Mouse (Mus musculus) ES-E14 (cell line): ENCODE data around the gene Malrd1.

ENCODE experiments used
- CHD2 ChIP-seq: IDR thresholded peaks from 2 replicates; pipeline ENCODE4 v1.6.1; 2014; ENCODE audit warnings: mild to moderate bottlenecking, low read depth, low read length, inconsistent platforms
- HCFC1 ChIP-seq: IDR thresholded peaks from 2 replicates; pipeline ENCODE4 v1.6.1; 2012; ENCODE audit warnings: low read length, inconsistent platforms, borderline replicate concordance; ENCODE audit not compliant: insufficient read depth
- MAFK ChIP-seq: IDR thresholded peaks from 2 replicates; pipeline ENCODE4 v1.6.1; 2014; ENCODE audit warnings: mild to moderate bottlenecking, low read depth, low read length, inconsistent platforms; ENCODE audit not compliant: insufficient read depth
- ZC3H11A ChIP-seq: IDR thresholded peaks from 2 replicates; pipeline ENCODE4 v1.6.1; 2012; ENCODE audit warnings: low read depth, mild to moderate bottlenecking, inconsistent platforms, low read length, borderline replicate concordance
- ZNF384 ChIP-seq: IDR thresholded peaks from 2 replicates; pipeline ENCODE4 v1.6.1; 2012; ENCODE audit warnings: low read depth, low read length, inconsistent platforms

GRCm38 (mm10) chr2:15926041-15926440 is 399.8 kb downstream of the Malrd1 start:
- no peak for TF ChIP-seq CHD2
- TF ChIP-seq MAFK: no peak
- TF ChIP-seq HCFC1: no peak
- no peak for TF ChIP-seq ZNF384
- TF ChIP-seq ZC3H11A: no peak
